Mouse (Mus musculus): ENCODE data around the gene P2ry2. TPM values are rescaled to one million over a fixed set of nuclear protein-coding genes. Genes with fewer than 3 reads are reported as not detected.

The P2ry2 gene
- total RNA-seq, 2 experiments from 2014 or later, result 30.7 to 32.7 TPM

Other genes starting within 250 kb of the P2ry2 start
- gene Relt, start 149.4 kb downstream of the P2ry2 start, total RNA-seq (2021), result 10 to 100 TPM; 15.5 to 23.8 TPM
- 10 to 100 TPM; 32.1 to 35.5 TPM for gene Arhgef17, start 80.8 kb downstream of the P2ry2 start, total RNA-seq (2021)
- gene P2ry6, start 38.2 kb downstream of the P2ry2 start, total RNA-seq (2021), result under 1 TPM; 0.59 to 0.90 TPM
- 1 to 10 TPM; 5.2 to 6.3 TPM for gene Fchsd2, start 80.0 kb upstream of the P2ry2 start, total RNA-seq (2021)